Mouse (Mus musculus): ENCODE data around the gene Slc38a8. TPM values are rescaled to one million over a fixed set of nuclear protein-coding genes. Genes with fewer than 3 reads are reported as not detected.

Gene Slc38a8
- polyA plus RNA-seq (2012; rRNA removed), result 0.08 TPM in 1 of 2 replicates, not detected in the other

DNA sequence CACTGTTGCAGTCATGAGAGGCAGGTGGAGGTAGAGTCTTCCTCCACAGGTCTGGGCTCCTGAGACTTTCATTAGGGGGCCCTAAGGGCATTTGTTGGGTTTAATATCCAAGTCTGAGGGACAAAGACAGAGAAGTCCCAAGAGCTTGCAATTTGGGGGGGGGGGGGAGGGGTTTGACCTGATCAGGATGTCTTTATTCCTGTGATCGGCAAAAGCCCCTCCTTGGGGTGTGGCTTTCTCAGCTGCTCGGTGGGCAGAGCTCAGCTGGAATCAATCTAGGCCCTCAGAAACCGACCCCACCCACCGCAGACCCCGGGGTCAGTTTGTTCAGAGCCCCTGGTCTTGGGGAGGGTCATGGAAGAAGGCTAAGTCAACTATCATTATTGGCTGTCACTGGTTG is at the start of gene Slc38a8:
TSS of gene Slc38a8 (minus strand) at position 101 of the 400 bp plus-strand sequence.
- Histone ChIP-seq H3K4me3 (ENCODE audit: insufficient read depth, low read depth, low read length) (no peak within 1 kb of the TSS), H3K36me3 (ENCODE audit: control insufficient read depth, insufficient read depth, low read length) (no peaks in the 10 kb centered on the region), H3K4me1 (ENCODE audit: control insufficient read depth, insufficient read depth, low read length) (no peaks in the 10 kb centered on the region), H3K27me3 (replicated peaks; ENCODE audit: control insufficient read depth, insufficient read depth, low read length) (no peaks in the 10 kb centered on the region), H3K27ac (ENCODE audit: insufficient read depth, low read depth, low read length) (no peak within 1 kb of the TSS)
- TF ChIP-seq POLR2A (IDR thresholded peaks at IDR 0.05; ENCODE audit: low read depth, low read length) (no peak), CTCF (conservative IDR thresholded peaks at IDR 0.05; ENCODE audit: insufficient read depth, insufficient read length, low read depth, low read length) (no peak)
- 56% methylated on average over 5 of the region's 5 CpGs for WGBS
- DNase-seq, result no peak

- no peak for DNase-seq
- Histone ChIP-seq H3K27ac (ENCODE audit: insufficient read depth, low read depth, low read length) (no peak overlapping the region), H3K27me3 (replicated peaks; ENCODE audit: control insufficient read depth, insufficient read depth, low read length) (no peaks in the 10 kb centered on the region), H3K4me3 (ENCODE audit: insufficient read depth, low read depth, low read length) (no peak overlapping the region), H3K36me3 (ENCODE audit: control insufficient read depth, insufficient read depth, low read length) (peaks cover 2% of the 10 kb centered on the region), H3K4me1 (ENCODE audit: control insufficient read depth, insufficient read depth, low read length) (peaks cover 5% of the 10 kb centered on the region; the same call in 1 of the 2 replicates)
- TF ChIP-seq CTCF (conservative IDR thresholded peaks at IDR 0.05; ENCODE audit: insufficient read depth, insufficient read length, low read depth, low read length) (no peak), POLR2A (IDR thresholded peaks at IDR 0.05; ENCODE audit: low read depth, low read length) (no peak)
- 55% methylated on average over 7 of the region's 7 CpGs for WGBS
Observed at GRCm38 (mm10) chr8:119548560-119549113, 47.1 kb upstream of the Slc38a8 start.

DNA sequence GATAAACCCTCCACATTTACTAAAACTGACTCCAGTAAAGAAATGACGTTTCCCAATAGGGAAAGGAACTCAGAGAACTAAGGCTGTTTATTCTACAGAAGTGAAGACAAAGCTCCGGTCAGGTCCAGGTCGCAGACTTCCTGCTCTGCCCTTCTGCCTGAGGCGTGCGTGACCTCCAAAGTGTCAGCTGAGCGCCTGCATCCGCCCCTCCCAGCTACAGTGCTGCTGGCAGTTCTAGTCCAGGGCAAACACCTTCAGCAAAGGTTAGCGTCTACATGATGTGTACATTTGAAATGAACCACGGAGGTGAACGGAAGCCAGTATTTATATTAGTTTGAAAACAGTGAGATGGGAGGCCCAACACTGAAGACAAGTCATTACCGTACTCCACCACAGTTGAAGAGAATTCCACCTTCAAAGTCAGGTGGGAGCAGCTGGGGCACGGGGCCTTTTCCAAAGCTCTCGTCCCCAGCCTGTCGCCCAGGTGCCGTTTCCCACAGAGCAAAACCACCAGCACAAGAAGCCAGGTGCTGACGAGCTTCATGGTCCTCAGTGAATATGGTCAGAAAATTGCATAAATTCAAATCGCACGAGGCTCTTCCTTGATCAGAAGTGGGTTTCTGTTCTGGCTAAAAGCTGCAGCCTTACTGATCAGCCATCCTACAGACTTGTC is 45.7 kb upstream of the Slc38a8 start:
- H3K4me1 ChIP-seq (ENCODE audit: control insufficient read depth, insufficient read depth, low read length), result peaks cover 4% of the 10 kb centered on the region; the same call in 1 of the 2 replicates
- 0 out of 2 replicates have a peak overlapping the region, but pooled peaks have one; percentile 8 for H3K27ac ChIP-seq (ENCODE audit: insufficient read depth, low read depth, low read length)
- no peak overlapping the region for H3K4me3 ChIP-seq (ENCODE audit: insufficient read depth, low read depth, low read length)
- WGBS, result 58% methylated on average over 18 of the region's 18 CpGs
- peaks cover 8% of the 10 kb centered on the region for H3K36me3 ChIP-seq (ENCODE audit: control insufficient read depth, insufficient read depth, low read length)
- TF ChIP-seq CTCF (conservative IDR thresholded peaks at IDR 0.05; ENCODE audit: insufficient read depth, insufficient read length, low read depth, low read length), result no peak
- no peak for TF ChIP-seq POLR2A (IDR thresholded peaks at IDR 0.05; ENCODE audit: low read depth, low read length)
- peak; percentile 48 for DNase-seq
- no peaks in the 10 kb centered on the region for H3K27me3 ChIP-seq (replicated peaks; ENCODE audit: control insufficient read depth, insufficient read depth, low read length)

- Histone ChIP-seq H3K27ac (ENCODE audit: insufficient read depth, low read depth, low read length) (no peak overlapping the region), H3K36me3 (ENCODE audit: control insufficient read depth, insufficient read depth, low read length) (peaks cover 8% of the 10 kb centered on the region), H3K4me1 (ENCODE audit: control insufficient read depth, insufficient read depth, low read length) (no peaks in the 10 kb centered on the region), H3K27me3 (replicated peaks; ENCODE audit: control insufficient read depth, insufficient read depth, low read length) (no peaks in the 10 kb centered on the region), H3K4me3 (ENCODE audit: insufficient read depth, low read depth, low read length) (no peak overlapping the region)
- no peak for DNase-seq
- WGBS, result 77% methylated on average over 6 of the region's 6 CpGs
- no peak for TF ChIP-seq CTCF (conservative IDR thresholded peaks at IDR 0.05; ENCODE audit: insufficient read depth, insufficient read length, low read depth, low read length)
- TF ChIP-seq POLR2A (IDR thresholded peaks at IDR 0.05; ENCODE audit: low read depth, low read length), result no peak
Observed at GRCm38 (mm10) chr8:119545791-119546190, 44.3 kb upstream of the Slc38a8 start.

DNA sequence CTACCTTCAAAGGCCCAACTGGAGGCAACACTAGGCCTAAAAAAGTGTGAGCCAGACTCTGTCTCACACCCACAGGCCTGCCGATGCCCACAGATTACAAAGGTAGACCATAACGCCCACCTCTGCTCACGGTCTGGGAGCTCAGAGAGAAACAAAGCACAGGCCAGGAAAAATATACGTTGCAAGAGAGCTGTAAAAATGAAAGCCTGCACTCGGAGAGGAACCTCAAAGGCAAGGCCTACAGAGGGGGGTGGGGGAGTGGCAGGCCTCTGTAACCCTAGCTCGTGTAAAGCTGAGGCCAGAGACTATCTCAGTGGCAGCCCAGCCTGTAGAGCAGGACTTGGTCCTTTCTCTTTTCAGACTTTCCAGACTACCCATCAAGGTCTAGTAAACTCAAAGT is 43.7 kb upstream of the Slc38a8 start:
- peaks cover 8% of the 10 kb centered on the region for H3K36me3 ChIP-seq (ENCODE audit: control insufficient read depth, insufficient read depth, low read length)

DNA sequence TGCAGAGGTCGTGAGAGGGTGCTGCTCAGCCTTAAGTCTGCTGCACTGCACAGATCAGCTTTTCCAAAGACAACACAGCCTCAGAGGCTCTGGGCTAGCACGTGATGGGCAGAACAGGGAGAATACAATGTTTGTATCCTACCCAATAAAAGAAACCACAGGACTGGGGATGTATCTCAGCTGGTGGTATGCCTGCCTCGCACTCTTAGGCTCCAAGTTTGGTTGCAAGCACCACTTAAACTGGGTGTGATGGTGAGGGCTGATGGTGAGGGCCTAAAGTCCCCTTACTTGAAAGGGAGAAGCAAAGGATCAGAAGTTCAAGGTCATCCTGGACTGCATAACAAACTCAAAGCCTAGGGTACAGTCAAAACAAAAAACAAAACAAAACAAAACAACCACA is 43.1 kb upstream of the Slc38a8 start:
- TF ChIP-seq POLR2A (IDR thresholded peaks at IDR 0.05; ENCODE audit: low read depth, low read length) (no peak), CTCF (conservative IDR thresholded peaks at IDR 0.05; ENCODE audit: insufficient read depth, insufficient read length, low read depth, low read length) (no peak)
- no peaks in the 10 kb centered on the region for H3K4me1 ChIP-seq (ENCODE audit: control insufficient read depth, insufficient read depth, low read length)
- H3K4me3 ChIP-seq (ENCODE audit: insufficient read depth, low read depth, low read length), result no peak overlapping the region
- no peaks in the 10 kb centered on the region for H3K27me3 ChIP-seq (replicated peaks; ENCODE audit: control insufficient read depth, insufficient read depth, low read length)
- no peak for DNase-seq
- no peak overlapping the region for H3K27ac ChIP-seq (ENCODE audit: insufficient read depth, low read depth, low read length)
- 81% methylated on average over 3 of the region's 3 CpGs for WGBS
- peaks cover 8% of the 10 kb centered on the region for H3K36me3 ChIP-seq (ENCODE audit: control insufficient read depth, insufficient read depth, low read length)

More for the DNA sequence above, 43.7 kb upstream of the Slc38a8 start:
- Histone ChIP-seq H3K4me1 (ENCODE audit: control insufficient read depth, insufficient read depth, low read length) (no peaks in the 10 kb centered on the region), H3K27me3 (replicated peaks; ENCODE audit: control insufficient read depth, insufficient read depth, low read length) (no peaks in the 10 kb centered on the region), H3K4me3 (ENCODE audit: insufficient read depth, low read depth, low read length) (no peak overlapping the region), H3K27ac (ENCODE audit: insufficient read depth, low read depth, low read length) (no peak overlapping the region)
- DNase-seq, result no peak
- 59% methylated on average over 6 of the region's 6 CpGs for WGBS
- TF ChIP-seq CTCF (conservative IDR thresholded peaks at IDR 0.05; ENCODE audit: insufficient read depth, insufficient read length, low read depth, low read length), result no peak
- TF ChIP-seq POLR2A (IDR thresholded peaks at IDR 0.05; ENCODE audit: low read depth, low read length), result no peak

GRCm38 (mm10) chr8:119531973-119532372 is 30.5 kb upstream of the Slc38a8 start:
- 77% methylated on average over 9 of the region's 9 CpGs for WGBS
- no peak overlapping the region for H3K27ac ChIP-seq (ENCODE audit: insufficient read depth, low read depth, low read length)
- TF ChIP-seq POLR2A (IDR thresholded peaks at IDR 0.05; ENCODE audit: low read depth, low read length) (no peak), CTCF (conservative IDR thresholded peaks at IDR 0.05; ENCODE audit: insufficient read depth, insufficient read length, low read depth, low read length) (no peak)
- H3K36me3 ChIP-seq (ENCODE audit: control insufficient read depth, insufficient read depth, low read length), result peaks cover 2% of the 10 kb centered on the region; the same call in 1 of the 2 replicates
- DNase-seq, result no peak
- H3K4me1 ChIP-seq (ENCODE audit: control insufficient read depth, insufficient read depth, low read length), result no peaks in the 10 kb centered on the region
- no peak overlapping the region for H3K4me3 ChIP-seq (ENCODE audit: insufficient read depth, low read depth, low read length)
- no peaks in the 10 kb centered on the region for H3K27me3 ChIP-seq (replicated peaks; ENCODE audit: control insufficient read depth, insufficient read depth, low read length)
